Mouse (Mus musculus) lung, postnatal 25 days (tissue): ENCODE measurements around the gene Supt5.
A peak's percentile ranks its signal among the peaks of the same experiment; 100 is the strongest.

ENCODE experiments used
- DNase-seq: peaks from one replicate; pipeline ENCODE4 v3.0.0; 2022; ENCODE audit warnings: low spot score

Supt5 gene

GRCm38 (mm10) chr7:28351676-28352191 lies 13.2 kb upstream of the Supt5 start:
- no peak for DNase-seq

- peak; percentile 98 for DNase-seq
Measured at GRCm38 (mm10) chr7:28350155-28350883, 11.8 kb upstream of the Supt5 start, which contains the start of gene Rps16. TSS of gene Rps16 (plus strand) at chr7:28350652.

- DNase-seq: no peak
Measured at GRCm38 (mm10) chr7:28348601-28349000, 10.1 kb upstream of the Supt5 start.

GRCm38 (mm10) chr7:28347746-28348145 lies 9.2 kb upstream of the Supt5 start:
- no peak for DNase-seq

GRCm38 (mm10) chr7:28344637-28345036 lies 6.1 kb upstream of the Supt5 start:
- peak; percentile 54 for DNase-seq

DNA sequence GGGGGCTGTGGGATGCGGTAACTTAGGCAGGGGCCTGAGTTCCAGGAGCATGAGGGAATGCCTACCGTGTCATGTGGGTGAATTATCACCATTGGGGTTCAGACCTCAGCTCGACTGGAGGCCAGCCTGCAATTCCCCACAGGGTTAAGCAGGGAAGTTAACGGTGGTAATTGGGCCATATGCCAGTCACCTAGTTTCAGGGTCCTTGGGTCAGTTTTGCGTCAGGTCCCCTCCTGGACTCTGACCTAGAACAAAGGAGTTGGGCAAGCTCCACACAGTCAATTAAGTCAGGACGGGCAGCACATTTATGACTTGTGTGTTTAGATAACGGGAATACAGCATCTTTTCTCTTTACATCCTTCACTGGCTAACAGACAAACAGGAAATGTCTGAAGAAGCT lies 2.8 kb upstream of the Supt5 start:
- DNase-seq: no peak

GRCm38 (mm10) chr7:28339213-28339917 lies 819 bp upstream of the Supt5 start:
- peak; percentile 75 for DNase-seq

- DNase-seq: no peak
Measured at GRCm38 (mm10) chr7:28335471-28335870, 3.1 kb downstream of the Supt5 start.

DNA sequence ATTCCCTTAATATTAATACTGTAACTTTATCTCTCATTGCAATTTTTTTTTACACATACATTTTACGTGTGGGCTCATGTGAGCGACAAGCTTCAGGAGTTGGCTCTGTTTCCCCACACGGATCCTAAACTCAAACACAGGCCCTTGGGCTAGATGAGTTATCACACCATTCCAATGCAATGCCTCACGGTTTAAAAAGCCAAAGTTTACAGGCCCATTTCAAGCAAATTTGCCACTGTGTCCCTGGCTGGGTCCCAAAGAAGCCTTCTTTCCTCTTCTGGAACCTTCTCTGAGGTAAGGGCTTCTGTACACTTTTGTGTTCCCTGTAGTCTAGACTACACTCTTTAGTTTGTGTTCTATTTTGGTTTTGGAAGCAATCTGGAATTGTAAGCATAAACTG lies 4.0 kb downstream of the Supt5 start:
- no peak for DNase-seq

DNA sequence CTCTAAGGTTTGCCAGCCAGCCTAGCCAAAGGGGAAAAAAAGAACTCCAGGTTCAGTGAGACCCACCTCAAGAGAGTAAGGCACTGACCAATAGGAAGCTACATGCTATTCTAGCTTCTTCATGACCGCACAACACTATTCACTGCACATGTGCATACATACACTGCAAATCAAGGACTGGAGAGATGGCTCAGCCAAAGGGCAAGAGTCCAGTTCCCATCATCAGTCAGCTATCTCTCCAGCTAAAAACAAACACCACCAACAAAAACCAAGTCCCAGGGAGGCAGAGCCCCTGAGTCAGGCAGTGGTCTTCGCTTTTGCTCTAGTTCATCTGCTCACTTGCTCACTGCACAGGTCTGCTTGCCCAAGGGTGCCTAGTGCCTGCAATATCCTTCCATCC lies 10.3 kb downstream of the Supt5 start:
- no peak for DNase-seq

DNA sequence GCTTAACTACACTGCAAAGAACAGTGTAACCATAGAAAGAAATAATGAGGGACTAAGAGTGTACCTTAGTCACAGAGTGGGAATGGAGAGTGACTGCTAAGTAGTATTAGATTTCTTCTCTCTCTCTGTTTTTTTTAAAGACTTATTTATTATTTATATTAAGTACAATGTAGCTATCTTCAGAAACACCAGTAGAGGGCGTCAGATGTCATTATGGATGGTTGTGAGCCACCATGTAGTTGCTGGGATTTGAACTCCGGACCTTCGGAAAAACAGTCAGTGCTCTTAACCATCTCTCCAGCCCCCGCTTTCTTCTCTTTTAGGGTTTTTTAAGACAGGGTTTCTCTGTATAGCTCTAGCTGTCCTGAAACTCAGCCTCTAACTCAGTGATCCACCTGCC lies 12.1 kb downstream of the Supt5 start:
- no peak for DNase-seq

- DNase-seq: no peak
Measured at GRCm38 (mm10) chr7:28325293-28325692, 13.3 kb downstream of the Supt5 start.

DNA sequence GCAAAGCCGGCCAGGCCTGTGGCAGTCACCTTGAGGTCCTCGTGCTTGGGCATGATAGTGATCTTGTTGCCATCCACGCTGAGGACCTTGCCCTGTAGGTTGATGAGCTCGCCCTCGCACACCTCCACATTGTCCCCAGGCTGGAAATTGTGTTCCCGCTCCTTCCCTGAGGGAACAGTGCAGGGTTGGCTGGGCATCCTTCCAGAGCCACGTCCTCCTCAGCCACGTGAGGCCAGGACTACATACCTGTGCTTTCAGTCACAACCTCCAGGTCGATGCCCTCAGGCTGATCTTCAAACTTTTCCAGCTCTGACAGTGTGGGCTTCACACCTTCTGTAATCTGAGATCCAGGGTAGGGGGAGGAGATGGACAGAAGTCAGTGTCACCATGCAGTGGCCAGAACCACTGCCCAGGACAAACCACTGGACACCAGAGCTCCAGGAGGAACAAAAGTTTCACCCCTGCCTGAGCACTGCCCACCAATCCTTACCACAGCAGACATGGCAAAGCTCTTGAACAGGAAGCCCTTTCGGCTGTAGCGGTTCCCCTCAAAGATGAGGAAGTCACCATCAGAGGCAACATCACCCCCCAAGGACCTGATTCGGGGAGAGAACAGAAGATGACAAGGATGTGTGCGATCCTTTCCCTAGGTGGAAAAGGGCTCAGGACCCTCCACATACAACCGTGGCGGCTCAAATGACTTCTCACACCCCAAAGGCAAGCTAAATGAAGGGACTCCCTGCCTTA lies 16.4 kb downstream of the Supt5 start:
- no peak for DNase-seq

GRCm38 (mm10) chr7:28318714-28319113 lies 19.8 kb downstream of the Supt5 start:
- DNase-seq: no peak

DNA sequence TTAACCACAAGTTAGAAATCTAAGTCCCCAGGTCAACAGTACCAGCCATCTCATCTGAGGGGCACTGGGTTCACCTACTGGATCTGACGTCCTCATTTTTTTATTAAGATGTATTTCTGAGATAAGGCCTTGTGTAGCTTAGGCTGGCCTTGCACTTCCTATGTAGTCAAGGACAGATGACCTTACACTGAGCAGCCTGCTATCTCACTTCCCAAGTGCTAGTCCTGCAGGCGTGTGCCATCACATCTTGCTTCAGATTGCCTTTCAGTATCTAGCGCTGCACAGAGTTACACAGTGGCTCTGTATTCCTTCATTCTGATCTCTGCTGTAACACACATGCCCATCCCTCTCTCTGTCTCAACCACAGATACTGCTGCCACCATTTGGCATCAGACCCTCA lies 20.5 kb downstream of the Supt5 start:
- DNase-seq: no peak

DNA sequence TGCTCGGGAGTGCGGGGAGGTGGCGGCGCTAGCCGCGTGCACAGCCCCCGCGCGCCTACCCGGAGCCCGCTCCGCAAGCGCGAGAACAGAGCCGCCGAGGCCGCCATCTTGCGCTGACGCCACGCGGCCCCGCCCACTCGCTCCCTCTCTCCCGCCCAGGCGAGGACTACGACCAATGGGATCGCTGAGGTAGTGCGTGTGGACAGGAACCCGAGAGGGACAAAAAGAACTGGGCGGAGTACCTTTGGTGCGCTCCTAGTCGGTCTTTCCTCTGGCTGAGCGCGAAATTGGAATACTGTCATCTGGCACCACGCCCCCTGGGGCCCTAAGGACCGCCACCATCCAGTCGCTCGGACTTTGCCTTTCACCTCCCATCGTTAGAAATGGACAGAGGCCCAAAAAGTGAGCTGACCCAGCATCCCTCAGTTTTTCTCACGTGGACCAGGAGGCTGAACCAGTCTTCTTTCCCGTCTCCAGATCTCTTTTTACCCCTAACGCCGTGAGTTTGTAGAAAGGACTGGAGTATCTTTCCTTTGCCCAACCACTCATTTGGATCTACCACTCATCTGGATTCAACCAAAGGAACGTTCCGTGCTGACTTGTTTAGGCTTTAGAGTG lies 26.5 kb downstream of the Supt5 start, which contains the start of gene Timm50:
Timm50 (minus strand) TSS at position 147 of the 618 bp plus-strand sequence.
- peak; percentile 98 for DNase-seq

GRCm38 (mm10) chr7:28311151-28311925 lies 27.2 kb downstream of the Supt5 start:
- DNase-seq: peak; percentile 4

DNA sequence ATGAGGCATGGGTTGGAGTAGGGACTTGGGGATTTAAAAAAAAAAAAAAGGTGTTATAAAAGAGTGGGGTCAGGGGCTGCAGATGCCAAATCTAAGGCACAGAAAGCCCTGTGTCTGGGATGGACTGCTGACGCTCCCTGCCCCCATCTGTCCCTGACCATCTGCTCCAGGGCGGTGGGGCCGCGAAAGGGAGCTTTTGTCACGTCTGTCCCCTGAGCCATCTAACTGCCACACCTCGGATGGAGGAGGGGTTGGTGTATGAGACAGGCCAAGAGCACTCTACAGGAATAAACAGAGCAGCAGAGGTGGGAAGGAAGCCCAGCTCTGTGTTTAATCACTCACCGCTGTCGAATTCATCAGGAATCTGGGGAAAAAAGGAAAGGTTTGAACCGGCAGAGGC lies 28.8 kb downstream of the Supt5 start:
- DNase-seq: no peak

GRCm38 (mm10) chr7:28306216-28306615 lies 32.3 kb downstream of the Supt5 start:
- no peak for DNase-seq

- DNase-seq: no peak
Measured at GRCm38 (mm10) chr7:28305641-28306040, 32.9 kb downstream of the Supt5 start.
